Mouse (Mus musculus) testis, adult 2 months (tissue): Measurements from ENCODE around the gene Trim7.

Experiments used
- CTCF ChIP-seq: fragments of 200-500 bp; IDR thresholded peaks from 2 replicates; pipeline ENCODE4 v1.5.1; 2012; ENCODE audit warnings: low read depth, mild to moderate bottlenecking, inconsistent platforms, low read length, moderate library complexity; ENCODE audit not compliant: control insufficient read depth, insufficient read depth, insufficient replicate concordance
- POLR2A ChIP-seq: fragments of 200-500 bp; IDR thresholded peaks from 2 replicates; pipeline ENCODE4 v1.6.1; 2012; ENCODE audit warnings: low read depth, mild to moderate bottlenecking, inconsistent platforms, low read length, moderate library complexity; ENCODE audit not compliant: control insufficient read depth

DNA sequence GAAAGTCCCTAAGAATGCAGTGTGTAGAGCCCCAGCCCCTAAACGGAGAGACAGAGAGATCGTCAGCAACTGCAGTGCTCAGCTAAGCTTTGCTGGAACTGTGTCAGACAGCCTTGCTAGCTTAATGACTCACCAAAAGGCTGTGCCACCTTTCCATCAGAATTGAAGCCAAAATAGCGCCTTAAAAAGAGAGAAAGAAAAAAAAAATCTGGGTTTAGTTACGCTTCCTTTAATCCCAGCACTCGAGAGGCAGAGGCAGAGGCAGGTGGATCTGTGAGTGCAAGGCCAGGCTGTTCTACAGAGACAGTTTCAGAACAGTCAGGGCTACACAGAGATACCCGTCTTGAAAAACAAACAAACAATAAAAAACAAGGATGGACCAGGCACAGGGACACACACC lies 18.4 kb downstream of the Trim7 start:
- TF ChIP-seq CTCF, result no peak
- TF ChIP-seq POLR2A, result no peak
